Mouse (Mus musculus) erythroblast, embryonic 14.5 days (primary cell): ENCODE data around the gene Slc24a3.

Experiments
- GATA1 ChIP-seq: IDR thresholded peaks from 2 replicates; pipeline ENCODE4 v1.6.1; 2012; ENCODE audit warnings: low read length, inconsistent platforms, mixed read lengths
- TAL1 ChIP-seq: IDR thresholded peaks from 3 replicates; pipeline ENCODE4 v1.6.1; 2012; ENCODE audit warnings: low read length, inconsistent platforms, mixed read lengths

DNA sequence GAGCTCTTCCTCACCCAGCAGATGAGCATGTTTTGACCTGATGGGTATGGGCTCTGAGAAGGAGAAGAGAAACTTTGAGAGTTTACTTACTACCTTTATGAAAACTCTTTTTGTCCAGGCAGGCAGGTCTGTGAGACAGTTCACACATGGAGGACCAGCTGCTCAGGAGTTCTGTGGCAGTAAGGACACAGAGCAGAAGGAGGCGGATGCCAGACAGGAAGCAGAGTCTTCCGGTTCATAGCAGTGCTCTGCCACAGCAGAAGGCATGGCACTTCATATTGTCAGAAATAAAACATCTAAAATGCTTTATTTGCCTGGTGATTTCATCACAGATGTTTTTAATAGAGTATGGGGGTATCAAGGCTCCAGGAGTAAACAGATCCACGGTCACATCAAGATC, 58.1 kb downstream of the Slc24a3 start:
- no peak for TF ChIP-seq GATA1
- TF ChIP-seq TAL1, result no peak
